Mouse (Mus musculus): ENCODE data around the gene Gm49661. TPM values are rescaled to one million over a fixed set of nuclear protein-coding genes. Genes with fewer than 3 reads are reported as not detected.

Gm49661 gene
- polyA plus RNA-seq, 1 experiment = not detected

- peaks cover 26% of the 10 kb centered on the region for H3K4me1 ChIP-seq (ENCODE audit: control insufficient read depth, insufficient read depth, low read length)
- TF ChIP-seq POLR2A (IDR thresholded peaks at IDR 0.05; ENCODE audit: borderline replicate concordance, low read depth, low read length) (no peak), CTCF (IDR thresholded peaks at IDR 0.05; ENCODE audit: low read depth, low read length) (no peak)
- peak overlapping the region; percentile 80 for H3K4me3 ChIP-seq (ENCODE audit: insufficient read depth, low read length)
- peak overlapping the region; percentile 73 for H3K27ac ChIP-seq (ENCODE audit: insufficient read depth, low read depth, low read length)
These were observed 1.0 kb upstream of the Gm49661 start for GRCm38 (mm10) chr8:84970135-84970790.

- H3K4me3 ChIP-seq (ENCODE audit: insufficient read depth, low read length) = peak overlapping the region; percentile 80
- peaks cover 22% of the 10 kb centered on the region for H3K4me1 ChIP-seq (ENCODE audit: control insufficient read depth, insufficient read depth, low read length)
- TF ChIP-seq CTCF (IDR thresholded peaks at IDR 0.05; ENCODE audit: low read depth, low read length) = no peak
- H3K27ac ChIP-seq (ENCODE audit: insufficient read depth, low read depth, low read length) = peak overlapping the region; percentile 87
These were observed 583 bp downstream of the Gm49661 start for GRCm38 (mm10) chr8:84968650-84969049.

DNA sequence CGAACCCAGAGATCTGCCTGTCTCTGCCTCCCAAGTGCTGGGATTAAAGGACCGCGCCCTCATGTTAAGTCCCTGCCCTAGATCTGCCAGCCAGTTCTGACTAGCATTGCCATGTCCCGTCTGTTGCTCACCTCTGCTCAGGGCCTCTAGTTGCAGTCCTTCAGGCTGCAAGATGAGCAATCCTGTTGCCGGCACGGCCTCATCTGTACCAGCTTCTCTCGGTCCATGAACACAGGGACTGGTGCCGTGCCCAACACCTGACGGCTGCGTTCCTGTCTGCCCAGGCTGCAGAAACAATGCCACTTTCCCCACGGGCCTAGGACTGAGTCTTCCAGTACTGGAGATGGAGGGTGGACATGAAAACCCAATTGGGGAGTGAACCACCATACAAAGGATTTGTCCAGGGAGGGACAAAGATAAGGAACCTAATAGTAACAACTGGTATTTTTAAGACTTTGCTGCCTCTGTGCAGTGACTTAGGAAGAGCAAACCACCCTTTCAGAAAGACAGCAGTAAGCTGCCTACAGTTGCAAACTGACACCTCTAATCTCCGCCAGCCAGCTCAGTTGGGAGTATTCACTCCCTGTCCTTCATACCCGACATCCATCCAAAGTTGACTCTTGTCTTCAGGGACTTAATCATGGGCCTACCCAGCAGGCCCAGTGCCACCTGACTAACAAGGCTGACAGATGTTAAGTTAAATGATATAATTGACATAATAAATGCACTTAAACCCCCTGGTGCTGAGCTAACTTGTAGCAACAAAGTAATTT, 1.5 kb downstream of the Gm49661 start:
- peaks cover 22% of the 10 kb centered on the region for H3K4me1 ChIP-seq (ENCODE audit: control insufficient read depth, insufficient read depth, low read length)
- peak overlapping the region; percentile 87 for H3K27ac ChIP-seq (ENCODE audit: insufficient read depth, low read depth, low read length)
- peak overlapping the region; percentile 17 for H3K4me3 ChIP-seq (ENCODE audit: insufficient read depth, low read length)

GRCm38 (mm10) chr8:84966603-84967002, 2.6 kb downstream of the Gm49661 start:
- TF ChIP-seq CTCF (IDR thresholded peaks at IDR 0.05; ENCODE audit: low read depth, low read length) (no peak), POLR2A (IDR thresholded peaks at IDR 0.05; ENCODE audit: borderline replicate concordance, low read depth, low read length) (no peak)
- H3K4me1 ChIP-seq (ENCODE audit: control insufficient read depth, insufficient read depth, low read length) = peaks cover 22% of the 10 kb centered on the region
- H3K27ac ChIP-seq (ENCODE audit: insufficient read depth, low read depth, low read length) = no peak overlapping the region
- H3K4me3 ChIP-seq (ENCODE audit: insufficient read depth, low read length) = no peak overlapping the region

More for the DNA sequence above, 1.5 kb downstream of the Gm49661 start:
- TF ChIP-seq POLR2A (IDR thresholded peaks at IDR 0.05; ENCODE audit: borderline replicate concordance, low read depth, low read length) = no peak
- TF ChIP-seq CTCF (IDR thresholded peaks at IDR 0.05; ENCODE audit: low read depth, low read length) = no peak

GRCm38 (mm10) chr8:84965731-84966291, 3.4 kb downstream of the Gm49661 start:
- TF ChIP-seq CTCF (IDR thresholded peaks at IDR 0.05; ENCODE audit: low read depth, low read length) (no peak), POLR2A (IDR thresholded peaks at IDR 0.05; ENCODE audit: borderline replicate concordance, low read depth, low read length) (no peak)
- Histone ChIP-seq H3K27ac (ENCODE audit: insufficient read depth, low read depth, low read length) (peak overlapping the region; percentile 55), H3K4me3 (ENCODE audit: insufficient read depth, low read length) (peak overlapping the region; percentile 83), H3K4me1 (ENCODE audit: control insufficient read depth, insufficient read depth, low read length) (peaks cover 22% of the 10 kb centered on the region)

GRCm38 (mm10) chr8:84963952-84964351, 5.3 kb downstream of the Gm49661 start:
- Histone ChIP-seq H3K27ac (ENCODE audit: insufficient read depth, low read depth, low read length) (no peak overlapping the region), H3K4me1 (ENCODE audit: control insufficient read depth, insufficient read depth, low read length) (peaks cover 22% of the 10 kb centered on the region), H3K4me3 (ENCODE audit: insufficient read depth, low read length) (no peak overlapping the region)
- TF ChIP-seq POLR2A (IDR thresholded peaks at IDR 0.05; ENCODE audit: borderline replicate concordance, low read depth, low read length) (no peak), CTCF (IDR thresholded peaks at IDR 0.05; ENCODE audit: low read depth, low read length) (no peak)

DNA sequence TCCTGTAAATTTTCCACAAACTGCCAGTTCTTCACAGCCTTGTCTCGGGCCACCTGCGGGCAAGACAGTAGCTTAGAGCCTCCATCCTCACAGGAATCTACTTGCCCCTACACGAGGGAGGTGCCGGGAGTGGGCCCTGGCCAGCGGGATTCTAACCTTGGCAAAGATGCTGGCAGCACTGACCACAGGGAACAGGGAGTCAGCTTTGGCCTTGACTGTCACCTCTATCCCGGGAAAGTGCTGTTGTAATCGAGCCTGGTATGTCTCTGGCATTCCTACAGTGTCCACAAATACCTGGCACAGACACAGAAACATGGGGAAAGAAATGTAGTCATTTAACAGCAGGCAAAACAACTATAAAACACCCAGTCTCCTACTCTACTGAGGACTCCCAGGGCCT, 9.4 kb downstream of the Gm49661 start:
- Histone ChIP-seq H3K4me3 (ENCODE audit: insufficient read depth, low read length) (no peak overlapping the region), H3K27ac (ENCODE audit: insufficient read depth, low read depth, low read length) (no peak overlapping the region), H3K4me1 (ENCODE audit: control insufficient read depth, insufficient read depth, low read length) (peaks cover 1% of the 10 kb centered on the region)
- no peak for TF ChIP-seq POLR2A (IDR thresholded peaks at IDR 0.05; ENCODE audit: borderline replicate concordance, low read depth, low read length)
- TF ChIP-seq CTCF (IDR thresholded peaks at IDR 0.05; ENCODE audit: low read depth, low read length) = no peak

GRCm38 (mm10) chr8:84956768-84957167, 12.5 kb downstream of the Gm49661 start:
- Histone ChIP-seq H3K4me1 (ENCODE audit: control insufficient read depth, insufficient read depth, low read length) (peaks cover 8% of the 10 kb centered on the region), H3K27ac (ENCODE audit: insufficient read depth, low read depth, low read length) (no peak overlapping the region), H3K4me3 (ENCODE audit: insufficient read depth, low read length) (no peak overlapping the region)
- TF ChIP-seq CTCF (IDR thresholded peaks at IDR 0.05; ENCODE audit: low read depth, low read length) = peak; percentile 58; the same call in 1 of the 2 replicates
- TF ChIP-seq POLR2A (IDR thresholded peaks at IDR 0.05; ENCODE audit: borderline replicate concordance, low read depth, low read length) = no peak

- H3K4me3 ChIP-seq (ENCODE audit: insufficient read depth, low read length) = peak overlapping the region; percentile 33
- TF ChIP-seq POLR2A (IDR thresholded peaks at IDR 0.05; ENCODE audit: borderline replicate concordance, low read depth, low read length) = no peak
- no peak for TF ChIP-seq CTCF (IDR thresholded peaks at IDR 0.05; ENCODE audit: low read depth, low read length)
- peaks cover 8% of the 10 kb centered on the region for H3K4me1 ChIP-seq (ENCODE audit: control insufficient read depth, insufficient read depth, low read length)
- no peak overlapping the region for H3K27ac ChIP-seq (ENCODE audit: insufficient read depth, low read depth, low read length)
These were observed 16.5 kb downstream of the Gm49661 start for GRCm38 (mm10) chr8:84952612-84953255.

Measured in bone marrow macrophage, adult 2 months (primary cell).